ENCODE assay signal across 8 mouse cellular contexts in the genomic region with DNA sequence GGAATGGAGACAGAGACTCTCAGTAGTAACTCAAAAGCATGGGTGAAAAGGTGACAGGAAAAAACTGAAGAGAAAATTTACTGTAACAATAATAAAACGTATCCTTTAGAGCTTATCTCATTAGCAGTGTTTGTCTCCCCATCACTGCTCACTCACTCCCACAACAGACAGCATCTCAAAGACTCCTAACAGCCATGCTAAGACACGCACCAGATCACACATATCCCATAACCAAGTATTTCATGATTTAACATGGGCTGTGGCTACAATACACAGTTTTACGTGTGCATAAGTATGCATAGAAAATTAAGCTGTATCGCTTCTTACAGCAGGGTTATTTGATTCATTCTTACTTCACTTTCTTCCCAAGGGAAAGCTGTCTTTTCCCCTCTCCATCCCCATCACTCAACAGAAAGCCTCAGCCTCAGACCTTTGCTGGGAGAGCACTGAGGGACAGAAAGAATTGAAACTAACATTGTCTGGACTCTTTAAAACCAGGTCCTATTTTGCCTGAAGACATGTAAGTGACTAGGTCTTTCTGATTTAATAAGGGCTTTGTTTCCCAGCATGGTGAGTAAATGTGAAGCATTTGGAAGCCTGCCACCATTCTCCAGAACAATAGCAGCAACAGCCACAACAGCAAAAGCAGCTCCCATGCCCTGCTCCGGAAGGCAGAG. TPM values are rescaled to one million over a fixed set of nuclear protein-coding genes. Genes with fewer than 3 reads are reported as not detected.
DNase-seq lines count a peak whose midpoint lies in the region; ATAC-seq and TF ChIP-seq lines count a peak whose summit lies in the region.

No protein-coding gene starts in this region.

- WGBS in hindbrain, embryonic 16.5 days: 23% methylated on average over 5 of the region's 5 CpGs

- peak; percentile 96 for DNase-seq in Muller cell, postnatal 12 days (ENCODE audit: inconsistent ontology term)
- peak; percentile 25 to 60 for DNase-seq in adrenal gland, postnatal 36 days
- peak; percentile 20 for DNase-seq in gastrocnemius, postnatal 14 days
- peak; percentile 9 to 25 for DNase-seq in left cerebral cortex, postnatal 25 days (ENCODE audit: low spot score in 2 of 2)
- DNase-seq in T-cell, adult 2 months (ENCODE audit: low spot score): no peak
- no peak for DNase-seq in urinary bladder, adult 18-20 months (ENCODE audit: low spot score in 2 of 2)

- ATAC-seq in hindbrain, embryonic 16.5 days: peak; percentile 71

- no peak overlapping the region for H3K4me3 ChIP-seq in hindbrain, embryonic 16.5 days (ENCODE audit: low read length)
- H3K4me3 ChIP-seq in myocyte: no peak overlapping the region

- intact Hi-C loops in gastrocnemius, postnatal 14 days (cut with DNase I; ENCODE audit: low total_unique reads): no loop called here
- intact Hi-C loops in left cerebral cortex, postnatal 25 days (cut with DNase I): no loop called here

- H3K79me2 ChIP-seq in myocyte (ENCODE audit: control insufficient read depth, insufficient read depth): no peaks in the 10 kb centered on the region

- H3ac ChIP-seq in myocyte (ENCODE audit: control insufficient read depth, insufficient read length): no peak overlapping the region

- no peak overlapping the region for H3K4me2 ChIP-seq in hindbrain, embryonic 16.5 days (ENCODE audit: low read length)
- H3K4me2 ChIP-seq in myocyte (ENCODE audit: low read depth): peak overlapping the region; percentile 95

- peaks cover 9% of the 10 kb centered on the region for H3K4me1 ChIP-seq in hindbrain, embryonic 16.5 days (ENCODE audit: control insufficient read depth, insufficient read depth, low read depth, low read length)

- no peaks in the 10 kb centered on the region for H3K36me3 ChIP-seq in hindbrain, embryonic 16.5 days (ENCODE audit: control insufficient read depth, insufficient read depth, low read length)
- H3K36me3 ChIP-seq in myocyte (ENCODE audit: control insufficient read depth, insufficient read depth): peaks cover 6% of the 10 kb centered on the region

- H3K27ac ChIP-seq in hindbrain, embryonic 16.5 days (ENCODE audit: low read depth, low read length): peak overlapping the region; percentile 59

- no peaks in the 10 kb centered on the region for H3K9me3 ChIP-seq in hindbrain, embryonic 16.5 days (ENCODE audit: control insufficient read depth, low read length)

- no peak overlapping the region for H3K9ac ChIP-seq in hindbrain, embryonic 16.5 days (ENCODE audit: low read depth, low read length)

- H3K27me3 ChIP-seq in hindbrain, embryonic 16.5 days (replicated peaks; ENCODE audit: control insufficient read depth, insufficient read depth, low read length): no peaks in the 10 kb centered on the region
- H3K27me3 ChIP-seq in myocyte (ENCODE audit: control insufficient read depth, insufficient read depth, insufficient read length): no peaks in the 10 kb centered on the region

- TF ChIP-seq POLR2A in myocyte (IDR thresholded peaks at IDR 0.05; ENCODE audit: insufficient read length, low read depth): no peak

TF ChIP-seq in myocyte, 11 proteins besides CTCF, POLR2A, EP300 and RAD21:
- TF ChIP-seq MYOD1 (IDR thresholded peaks at IDR 0.05; ENCODE audit: control insufficient read depth in 1 of 3, insufficient read length in 2 of 3, low read depth in 2 of 3) (no peak), TCF12 (IDR thresholded peaks at IDR 0.05; ENCODE audit: insufficient read depth, poor library complexity, severe bottlenecking) (no peak), MAX (IDR thresholded peaks at IDR 0.05; ENCODE audit: low read depth) (no peak), MYOG (IDR thresholded peaks at IDR 0.05; ENCODE audit: control insufficient read depth in 1 of 3, insufficient read depth in 1 of 3, insufficient read length in 2 of 3, low read depth in 2 of 3) (no peak), USF1 (IDR thresholded peaks at IDR 0.05; ENCODE audit: low read depth) (no peak), E2F4 (IDR thresholded peaks at IDR 0.05; ENCODE audit: insufficient read depth) (no peak), CEBPB (IDR thresholded peaks at IDR 0.05; ENCODE audit: insufficient read depth, poor library complexity, severe bottlenecking) (no peak), REST (IDR thresholded peaks at IDR 0.05; ENCODE audit: insufficient read depth, insufficient read length) (no peak), POLR2AphosphoS2 (IDR thresholded peaks at IDR 0.05; ENCODE audit: insufficient read length, low read depth) (no peak), SRF (IDR thresholded peaks at IDR 0.05; ENCODE audit: control insufficient read depth, insufficient read length, low read depth) (no peak), TCF3 (IDR thresholded peaks at IDR 0.05; ENCODE audit: insufficient read length, low read depth) (no peak)

RNA-seq across cellular contexts. Expression of a gene that starts 37.5 kb away (rescaled TPM):
- total RNA-seq in adrenal gland, postnatal 36 days (2021): 100 to 1,000 TPM in 1 of 2 experiments, 10 to 100 TPM in 1; 84.2 to 108 TPM
- 10 to 100 TPM in 1 of 2 experiments, 1 to 10 TPM in 1; 9.5 to 12.6 TPM for total RNA-seq in gastrocnemius, postnatal 14 days (2021)
- polyA plus RNA-seq in hindbrain, embryonic 16.5 days (2015; fragmentation: Nextera tagmentation; extraction: Ambion mirVana): 24.0 and 31.0 TPM in 2 replicates
- total RNA-seq in left cerebral cortex, postnatal 25 days (2021): 10 to 100 TPM; 16.4 to 17.6 TPM
- 7.8 TPM for polyA plus RNA-seq in myocyte (2012; fragmentation: generic; extraction: Trizol)

Comparison
In these comparisons a context has a peak if more than half of its experiments do, and no peak if none do; other contexts are left out.
1. DNase-seq: peak in Muller cell, postnatal 12 days (single experiment), adrenal gland, postnatal 36 days (2 of 2), gastrocnemius, postnatal 14 days (single experiment) and left cerebral cortex, postnatal 25 days (2 of 2); none in T-cell, adult 2 months (single experiment) and urinary bladder, adult 18-20 months (0 of 2).
2. RNA of a gene that starts 37.5 kb away (total RNA-seq): 84.2 to 108 TPM in adrenal gland, postnatal 36 days; 16.4 to 17.6 TPM in left cerebral cortex, postnatal 25 days and 9.5 to 12.6 TPM in gastrocnemius, postnatal 14 days; every median in the first group is over 4 times any median in the second.